Mouse (Mus musculus) frontal cortex, postnatal 36 days (tissue): Measurements from ENCODE around the gene P3h3.
A peak's percentile ranks its signal among the peaks of the same experiment; 100 is the strongest.
"Not testable (repeated sequence)": the region's sequence is repeated elsewhere in the genome, so short reads cannot be mapped to it uniquely, and the experiment has no call there.

ENCODE experiments used
- DNase-seq, 2 experiments: peaks; one replicate each; pipeline ENCODE4 v3.0.0; 2022; ENCODE audit warnings: low spot score in 2 of 2

The P3h3 gene

DNA sequence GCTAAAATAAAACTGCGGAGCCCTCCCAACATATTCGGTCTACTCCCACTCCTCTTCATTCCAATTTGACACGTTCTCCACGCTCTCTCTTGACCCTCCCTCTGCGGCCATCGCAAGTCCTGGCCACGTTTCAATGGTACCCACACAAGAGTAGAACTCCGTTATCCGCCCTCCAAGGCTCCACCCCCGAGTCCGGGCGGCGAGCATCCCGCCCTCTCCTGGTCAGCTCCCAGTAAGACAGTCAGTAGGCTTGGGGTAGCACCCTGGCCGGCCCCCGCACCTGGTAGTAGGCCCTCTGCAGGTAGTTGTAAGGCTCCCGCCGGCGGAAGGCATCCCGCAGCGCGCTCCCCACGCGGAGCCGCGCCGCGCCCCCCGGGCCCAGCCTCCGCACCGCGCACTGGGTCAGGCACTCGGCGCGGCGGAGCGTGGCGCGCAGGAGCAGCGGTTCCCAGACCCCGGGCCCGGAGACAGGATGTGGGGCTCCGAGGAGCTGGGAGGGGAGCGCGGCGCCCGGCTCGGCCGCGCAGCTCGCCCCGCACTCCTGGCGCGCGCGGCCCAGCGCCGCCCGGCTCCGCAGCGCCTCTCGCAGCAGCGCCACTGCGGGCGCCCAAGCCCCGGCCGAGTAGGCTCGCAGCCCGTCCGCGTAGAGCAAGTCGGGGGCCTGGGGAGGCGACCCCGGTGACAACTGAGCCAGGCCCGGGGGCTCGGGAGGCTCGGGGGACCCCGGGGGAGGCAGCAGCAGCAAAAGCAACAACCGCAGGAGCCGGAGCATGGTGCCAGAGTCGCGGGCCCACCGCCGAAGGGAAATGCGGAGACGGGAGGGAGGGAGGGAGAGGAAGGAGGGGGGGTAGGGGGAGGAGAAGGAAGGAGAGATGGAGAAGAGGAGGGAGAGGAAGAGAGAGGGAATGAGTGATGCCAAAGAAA lies at the start of gene P3h3:
TSS of gene P3h3 (minus strand) at position 837 of the 924 bp plus-strand sequence.
- DNase-seq = peak; percentile 84 to 87

DNA sequence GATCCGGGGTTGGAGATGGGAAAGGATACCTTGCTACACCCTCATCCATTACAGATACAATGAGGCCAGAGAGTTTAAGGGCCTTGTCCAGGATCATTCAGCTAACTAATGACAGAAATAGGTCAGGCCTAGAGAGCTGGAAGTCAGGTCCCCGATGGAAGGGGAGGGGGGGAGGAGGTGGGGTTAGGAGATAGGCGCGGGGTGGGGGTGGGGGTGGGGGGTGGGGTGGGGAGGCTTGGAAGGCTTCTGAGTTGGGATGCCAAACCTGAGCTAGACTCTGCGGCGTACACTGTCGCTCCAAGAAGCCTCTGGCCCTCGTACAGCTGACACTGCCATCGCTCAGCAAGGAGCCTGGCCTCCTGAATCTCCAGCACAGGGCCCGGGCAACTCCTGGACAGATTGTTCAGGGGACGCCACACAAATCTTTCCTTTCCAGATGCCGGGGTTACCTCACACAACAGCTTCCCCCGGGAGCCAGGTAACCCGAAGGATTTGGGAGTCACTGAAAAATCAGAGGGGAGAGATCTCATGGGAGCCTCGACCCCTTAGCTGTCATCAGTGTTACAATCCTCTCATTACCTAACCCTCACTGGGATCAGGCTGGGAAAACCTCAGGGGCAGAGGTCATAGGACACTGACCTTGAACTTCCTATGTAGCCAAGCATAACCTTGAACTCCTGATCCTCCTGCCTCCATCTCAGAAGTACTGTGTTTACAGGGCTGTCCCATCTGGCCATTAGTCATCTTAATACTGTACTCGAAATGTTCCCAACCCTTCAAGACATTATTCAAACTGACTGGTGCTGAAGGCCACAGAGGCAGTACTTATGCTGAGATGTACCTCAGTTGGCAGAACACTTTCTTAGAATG lies 47.7 kb upstream of the P3h3 start:
- no peak for DNase-seq

DNA sequence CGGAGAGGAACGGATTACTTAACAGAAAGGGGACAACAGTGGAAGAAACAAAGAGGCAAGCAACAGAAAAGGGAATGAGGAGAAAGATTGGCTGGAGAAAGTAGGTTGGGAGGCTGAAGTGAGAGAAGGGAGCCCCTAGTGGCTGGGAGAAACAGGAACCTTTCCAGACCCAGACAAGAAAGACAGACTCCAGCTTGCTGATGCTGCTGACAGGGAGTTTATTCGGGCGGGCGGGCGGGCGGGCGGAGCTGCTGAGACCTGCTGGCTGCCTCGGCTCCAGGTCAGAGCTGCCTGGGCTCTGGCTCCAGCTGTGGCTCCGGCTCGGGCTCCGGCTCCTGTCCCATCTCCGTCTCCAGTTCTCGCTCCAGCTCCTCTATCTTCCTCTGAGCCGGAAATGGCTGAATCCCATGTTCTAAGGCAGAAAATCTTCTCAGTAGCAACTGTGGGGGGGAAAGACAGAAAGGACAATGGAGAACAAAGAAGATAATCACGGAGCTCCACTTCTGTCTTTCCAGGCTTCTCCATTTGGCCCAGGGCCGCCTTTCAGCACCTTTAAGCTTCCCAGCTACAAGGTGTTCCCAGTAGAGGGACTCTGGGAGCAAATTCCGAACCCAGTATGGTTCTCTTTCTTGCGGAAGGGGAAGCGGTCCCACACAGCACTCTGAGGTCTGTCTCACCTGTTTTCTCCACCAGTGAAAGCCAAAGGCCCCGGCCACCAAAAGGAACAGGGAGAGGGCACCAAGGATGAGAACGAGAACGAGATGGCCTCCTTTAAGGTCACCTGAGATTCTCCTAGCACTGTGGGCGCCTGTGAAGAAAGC lies 46.8 kb upstream of the P3h3 start:
- peak; percentile 62 to 85 for DNase-seq

DNA sequence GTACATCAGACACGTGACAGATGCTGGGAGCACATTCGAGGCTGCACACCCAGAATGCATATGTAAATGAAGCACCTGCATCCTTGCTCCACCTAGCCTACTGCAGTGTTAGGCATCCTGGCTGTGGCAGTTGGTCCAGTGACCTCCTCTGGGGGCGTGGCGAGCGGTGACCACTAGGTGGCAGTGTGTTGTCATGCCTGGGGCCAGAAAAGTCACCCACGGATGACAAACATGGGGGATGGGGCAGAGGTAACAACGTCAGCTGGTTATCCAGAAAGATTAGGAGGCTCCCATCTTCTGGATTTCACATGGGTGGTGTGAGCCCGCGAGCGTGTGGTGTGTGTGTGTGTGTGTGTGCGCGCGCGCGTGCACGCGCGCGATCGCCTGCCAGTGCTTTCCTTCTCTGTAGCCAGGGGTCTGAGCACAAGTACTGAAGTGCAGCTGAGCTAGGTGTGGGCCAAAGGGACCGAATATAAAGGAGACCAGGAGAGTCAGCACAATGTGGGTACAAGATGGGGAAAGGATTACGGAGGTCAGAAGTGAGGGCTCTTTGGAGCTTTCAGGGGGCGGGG lies 46.1 kb upstream of the P3h3 start:
- peak; percentile 91 to 92 for DNase-seq

DNA sequence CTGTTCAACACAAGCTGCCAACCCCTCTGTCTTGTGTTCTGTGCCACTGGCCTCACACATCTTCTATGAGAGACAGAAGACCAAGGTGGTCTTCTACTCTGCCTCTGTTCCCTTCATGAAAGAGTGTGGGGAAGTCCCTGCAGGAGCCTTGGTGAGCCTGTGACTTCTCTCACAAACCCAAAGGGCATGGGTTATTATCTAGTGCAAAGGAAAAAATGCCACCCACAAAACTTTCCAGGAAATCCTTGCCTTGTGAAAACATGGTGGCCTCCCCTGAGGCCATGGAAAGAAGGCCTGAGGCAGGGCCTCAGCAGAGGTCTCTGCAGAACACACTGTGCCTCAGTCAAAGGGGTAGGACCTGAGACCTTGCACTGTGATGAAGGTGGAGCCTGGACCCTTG lies 44.3 kb upstream of the P3h3 start:
- DNase-seq = no peak

DNA sequence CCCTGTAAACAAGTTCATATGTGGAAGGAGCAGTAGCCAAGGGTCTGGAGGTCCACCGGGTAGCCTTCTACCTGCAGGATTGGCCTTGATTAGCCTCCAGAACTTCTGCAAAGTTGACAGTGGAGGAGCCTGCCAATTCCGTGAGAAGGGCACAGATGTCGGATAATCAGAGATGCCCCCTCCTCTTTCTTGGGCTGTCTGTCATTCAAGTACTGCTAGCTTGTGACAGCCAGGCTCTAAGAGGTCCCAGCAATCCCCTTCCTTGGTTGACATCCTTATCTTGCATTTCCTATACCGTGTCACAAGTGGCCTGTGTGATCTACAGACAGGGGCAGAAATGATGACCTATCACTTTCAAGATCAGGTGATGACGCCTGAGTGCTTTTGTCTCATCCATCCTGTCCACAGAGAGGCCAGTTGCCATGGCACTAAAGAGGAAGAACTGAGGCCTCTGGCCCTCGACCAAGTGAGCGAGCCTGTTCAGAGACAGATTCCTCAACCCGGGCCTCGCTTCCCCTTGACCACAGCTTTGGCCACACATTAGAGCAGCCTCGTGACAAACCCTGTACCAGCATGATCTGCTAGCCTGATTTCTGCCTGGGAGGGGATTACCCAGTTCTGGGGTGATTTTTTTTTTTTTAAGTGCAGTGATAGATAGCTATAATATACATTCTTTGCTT lies 43.4 kb upstream of the P3h3 start:
- no peak for DNase-seq

DNA sequence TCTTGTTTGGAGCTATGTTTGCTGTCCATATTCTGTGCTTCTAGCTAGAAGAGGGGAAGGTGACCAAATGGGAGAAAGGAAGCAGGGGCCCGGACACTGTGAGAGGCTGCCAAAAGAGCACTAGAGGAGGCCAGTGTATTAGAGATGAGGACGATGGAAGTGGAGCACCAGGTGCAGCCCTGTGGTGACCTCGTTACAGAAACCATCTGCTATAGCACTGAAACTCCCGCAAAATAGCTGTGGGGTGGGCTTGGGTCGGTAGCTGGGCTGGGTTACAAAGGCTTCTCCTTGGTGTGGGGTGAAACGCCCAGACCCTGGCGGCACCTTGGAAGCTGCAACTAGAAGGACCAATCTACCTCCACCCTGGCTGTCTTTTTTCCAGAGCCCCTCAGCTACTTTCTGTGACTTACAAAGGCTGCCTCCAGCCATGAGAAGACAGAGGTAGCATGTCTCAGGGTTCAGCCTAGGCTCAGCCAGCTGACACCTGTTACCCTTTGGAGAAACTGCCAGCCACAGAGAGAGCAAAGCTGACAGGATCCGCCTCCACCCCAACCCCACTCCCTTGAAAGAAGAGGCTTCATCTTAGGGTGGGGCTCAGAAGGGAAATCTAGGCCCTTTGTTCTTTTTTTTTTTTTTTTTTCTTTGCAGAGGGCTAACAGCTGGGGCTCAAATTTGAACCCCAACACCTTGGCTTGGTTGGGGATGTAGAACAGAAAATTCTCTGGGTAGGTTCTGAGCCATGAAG lies 42.7 kb upstream of the P3h3 start:
- no peak for DNase-seq

DNA sequence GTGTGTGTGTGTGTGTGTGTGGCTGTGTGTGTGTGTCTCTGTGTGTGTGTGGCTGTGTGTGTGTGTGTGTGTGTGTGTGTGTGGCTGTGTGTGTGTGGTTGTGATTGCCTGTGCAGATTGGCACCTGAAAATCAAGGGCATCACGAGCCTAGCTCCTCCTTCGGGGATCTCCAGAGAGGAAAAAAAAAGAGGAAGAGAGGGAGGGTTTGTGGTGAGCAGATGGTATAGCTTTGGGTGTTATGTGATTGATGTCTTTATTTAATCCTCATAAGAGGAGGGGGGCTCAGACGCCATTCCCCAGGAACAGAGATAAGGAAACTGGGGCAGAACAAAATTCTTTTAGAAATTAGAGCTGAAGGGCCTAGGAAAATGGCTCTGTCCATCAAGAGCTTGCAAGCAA lies 40.8 kb upstream of the P3h3 start:
- DNase-seq = no peak

DNA sequence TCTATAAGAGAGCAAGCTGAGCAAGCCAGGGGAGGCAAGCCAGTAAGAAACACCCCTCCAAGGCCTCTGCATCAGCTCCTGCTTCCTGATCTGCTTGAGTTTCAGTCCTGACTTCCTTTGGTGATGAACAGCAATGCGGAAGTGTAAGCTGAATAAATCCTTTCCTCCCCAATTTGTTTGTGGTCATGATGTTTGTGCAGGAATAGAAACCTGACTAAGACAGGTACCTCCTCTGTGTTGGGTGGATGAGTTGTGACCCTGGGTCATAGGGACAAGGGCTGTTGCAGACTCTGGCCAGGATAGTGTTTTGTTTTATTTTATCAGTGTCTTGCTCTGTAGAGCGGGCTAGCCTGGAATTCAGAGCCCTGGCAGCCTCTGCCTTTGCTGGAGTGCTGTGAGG lies 36.6 kb upstream of the P3h3 start:
- not testable (repeated sequence) for DNase-seq

DNA sequence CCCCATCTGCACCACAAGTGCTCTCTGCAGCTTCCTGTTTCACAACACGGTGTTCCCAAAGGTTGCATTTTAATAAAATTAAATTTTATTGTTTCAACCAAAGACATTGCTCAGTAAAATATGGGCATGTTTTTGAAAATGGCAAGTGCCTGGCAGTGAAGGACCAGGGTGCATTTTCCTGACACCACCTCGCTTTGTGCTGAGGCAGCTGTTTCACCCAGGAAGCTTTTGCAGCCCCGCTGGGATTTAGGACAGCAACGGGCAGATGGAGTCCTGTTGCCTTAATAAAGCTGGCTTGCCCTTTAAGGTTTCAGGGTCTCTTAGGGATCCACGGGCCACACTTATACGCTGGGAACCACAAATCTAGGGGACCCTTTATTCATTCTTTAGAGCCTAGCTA lies 33.4 kb upstream of the P3h3 start:
- DNase-seq = no peak

DNA sequence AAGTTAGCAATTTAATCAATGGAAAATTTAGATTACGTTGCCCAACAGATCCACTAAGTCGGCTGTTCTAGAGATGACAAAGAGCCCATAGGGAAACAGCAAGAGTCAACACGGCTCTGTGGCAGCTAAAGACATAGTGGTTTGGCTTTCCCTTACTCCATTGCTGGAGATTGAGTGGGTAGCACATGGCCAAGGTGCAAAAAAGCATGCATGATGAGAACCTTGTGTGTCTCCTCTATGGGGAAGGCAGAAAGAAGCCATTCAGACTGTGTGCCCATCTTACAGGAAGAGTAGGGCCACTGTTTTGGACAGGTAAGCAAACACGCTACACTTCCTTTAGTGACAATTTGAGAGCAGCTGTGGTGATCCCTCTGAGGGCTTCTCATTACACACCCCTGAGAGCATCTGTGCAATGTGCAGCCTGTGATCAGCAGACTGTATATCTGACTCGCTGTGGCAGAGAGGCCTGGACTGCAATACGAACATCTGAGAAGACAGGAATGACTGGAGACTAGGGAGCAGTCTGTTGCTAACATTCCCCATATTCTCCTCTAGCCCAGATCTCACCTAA lies 31.1 kb upstream of the P3h3 start:
- no peak for DNase-seq

DNA sequence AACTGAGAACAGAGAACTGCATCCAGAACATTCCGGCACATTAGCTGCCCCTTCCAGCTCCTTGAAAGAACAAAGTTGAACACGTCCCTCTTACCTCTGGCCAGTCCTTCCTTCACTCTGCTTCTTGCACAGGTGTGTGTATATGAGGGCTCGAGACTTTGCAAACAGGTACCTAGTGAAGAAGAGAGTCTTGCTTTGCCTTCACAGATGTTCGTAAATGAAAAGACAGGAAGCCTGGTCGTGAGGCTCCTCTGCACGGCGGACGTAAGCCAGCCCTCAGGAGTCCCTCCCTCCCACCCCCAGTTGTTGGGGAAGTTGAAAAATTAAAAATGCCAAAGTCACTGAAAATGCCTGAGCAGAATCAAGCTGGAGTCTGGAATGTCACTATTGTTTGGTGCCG lies 30.4 kb upstream of the P3h3 start, which contains the start of gene Cd4:
TSS of gene Cd4 (minus strand) at position 236 of the 400 bp plus-strand sequence.
- DNase-seq = no peak

DNA sequence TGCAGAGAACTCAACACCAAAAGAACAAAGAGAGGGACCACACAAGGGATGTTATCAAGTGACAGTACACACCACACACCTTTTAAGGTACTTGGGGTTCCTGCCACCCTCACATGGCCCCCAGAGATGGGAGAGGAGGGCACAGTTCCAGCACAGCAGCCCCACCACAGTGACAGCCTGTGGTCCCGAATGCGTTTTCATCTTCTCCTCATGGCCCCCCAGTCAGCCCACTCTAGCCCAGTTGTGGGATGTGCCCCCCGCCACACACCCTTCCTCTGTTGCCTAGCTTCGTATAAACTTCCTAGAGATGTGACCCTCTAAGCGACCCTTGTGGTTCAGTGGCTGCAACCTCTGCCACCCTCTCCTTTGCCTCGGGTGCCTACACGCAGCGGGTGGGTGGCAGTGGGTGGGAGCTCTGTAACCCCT lies 28.4 kb upstream of the P3h3 start:
- DNase-seq = no peak

DNA sequence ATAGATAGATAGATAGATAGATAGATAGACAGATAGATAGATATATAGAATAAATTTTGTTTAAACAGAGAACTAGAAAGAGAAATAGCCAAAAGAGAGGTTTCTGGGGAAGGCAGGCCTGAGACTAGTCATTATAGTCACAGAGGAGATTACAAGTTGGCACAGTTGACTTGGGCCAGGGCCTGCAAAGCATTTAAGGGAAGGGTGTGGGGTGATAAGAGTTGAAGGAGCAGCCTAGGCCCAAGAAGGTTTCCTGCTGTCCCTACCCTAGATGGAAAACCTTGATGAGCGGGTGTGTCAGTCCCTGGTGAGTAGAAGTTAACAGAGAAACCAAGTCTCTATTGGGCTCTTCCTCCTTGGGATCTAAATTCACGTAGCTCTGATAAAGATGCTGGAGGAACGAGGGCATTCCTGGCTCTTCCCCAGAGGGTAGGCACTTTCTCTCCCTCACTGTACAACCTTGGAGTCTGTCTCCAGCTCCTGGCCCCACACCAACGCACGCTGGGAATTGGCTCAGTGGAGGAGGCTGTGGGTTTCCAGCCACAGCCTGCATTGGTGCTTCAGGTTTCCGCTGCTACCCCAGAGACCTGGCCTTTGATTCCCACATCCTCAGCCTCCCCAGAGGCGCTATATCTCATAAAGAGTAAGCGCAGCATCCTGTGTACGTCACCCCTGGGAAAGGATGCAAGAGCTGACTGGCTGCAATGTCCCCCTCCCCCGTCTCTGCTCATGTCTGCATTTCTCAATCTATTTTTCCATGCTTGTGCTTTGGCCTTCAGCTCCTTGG lies 27.4 kb upstream of the P3h3 start:
- no peak for DNase-seq

DNA sequence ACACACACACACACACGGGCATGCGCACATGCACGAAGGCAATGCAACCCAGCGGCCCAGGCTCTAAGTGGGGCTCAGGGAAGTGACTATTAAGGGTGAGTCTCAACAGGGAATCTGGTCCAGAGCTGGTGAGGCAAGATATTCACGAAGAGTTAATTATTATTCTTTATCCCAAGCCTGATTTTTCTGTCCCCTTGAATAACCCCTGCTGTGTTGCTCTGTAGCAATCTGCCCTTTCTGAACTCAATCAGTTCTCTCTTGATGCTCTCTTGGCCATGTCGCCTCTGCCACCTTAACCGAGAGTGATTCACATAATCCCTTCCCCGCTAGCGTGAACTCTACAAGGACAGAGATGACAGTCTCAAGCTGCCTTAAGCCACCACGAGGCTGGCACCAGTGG lies 25.8 kb upstream of the P3h3 start:
- DNase-seq = no peak

DNA sequence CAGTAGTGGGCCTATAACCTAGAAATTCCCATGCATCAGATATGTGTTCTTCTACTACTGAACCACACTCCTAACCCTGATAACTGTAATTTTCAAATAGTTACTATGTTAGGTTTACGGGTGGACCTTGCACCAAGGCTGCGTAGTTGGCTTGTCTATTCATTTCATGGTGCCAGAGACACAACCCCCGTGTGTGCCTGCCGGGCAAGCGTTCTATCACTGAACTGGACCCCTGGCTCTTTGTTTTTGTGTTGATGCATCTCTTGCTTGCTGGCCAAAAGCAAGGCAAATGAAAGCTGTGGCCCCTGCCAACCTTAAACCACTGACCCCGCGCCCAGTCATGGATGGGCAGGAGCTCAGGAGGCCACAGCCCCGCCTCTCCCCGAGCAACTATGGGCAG lies 24.3 kb upstream of the P3h3 start:
- no peak for DNase-seq

DNA sequence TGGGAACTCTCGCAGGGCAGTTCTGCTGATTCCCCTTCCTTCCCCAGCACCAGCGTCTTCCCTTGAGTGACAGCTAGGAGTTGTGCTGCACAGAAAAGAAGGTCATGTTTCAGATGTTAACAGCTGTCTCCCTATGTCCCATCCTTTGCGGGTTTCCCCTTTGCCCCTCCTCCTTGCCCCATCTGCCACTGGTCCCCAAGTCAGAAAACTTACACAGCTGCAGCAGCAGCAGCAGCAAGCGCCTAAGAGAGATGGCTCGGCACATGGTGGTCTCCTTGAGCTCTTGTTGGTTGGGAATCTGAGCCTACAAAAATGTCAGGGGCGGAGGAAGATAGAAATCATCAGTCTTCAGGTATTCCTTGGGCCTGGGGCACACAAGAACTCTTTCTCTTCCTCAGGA lies 21.8 kb upstream of the P3h3 start:
- no peak for DNase-seq

DNA sequence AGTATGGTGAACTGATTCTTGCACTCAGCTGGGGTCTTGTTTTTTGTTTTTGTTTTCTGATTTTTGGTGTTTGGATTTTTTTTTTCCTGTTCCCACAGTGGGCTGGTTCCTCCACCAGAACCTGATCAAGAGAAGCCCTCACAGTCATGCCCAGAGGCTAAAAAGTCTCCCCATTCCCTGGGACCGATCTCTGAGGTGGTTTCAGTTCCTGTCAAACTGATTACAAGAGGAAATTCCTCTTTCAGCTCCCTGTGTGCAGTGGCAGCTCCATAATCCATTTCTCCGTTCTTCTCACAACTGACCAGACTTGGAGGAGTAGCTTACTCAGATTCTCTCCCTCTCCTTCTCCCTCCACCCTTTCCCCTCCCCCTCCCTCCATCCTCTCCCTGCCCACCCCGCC lies 16.8 kb upstream of the P3h3 start:
- DNase-seq = no peak

DNA sequence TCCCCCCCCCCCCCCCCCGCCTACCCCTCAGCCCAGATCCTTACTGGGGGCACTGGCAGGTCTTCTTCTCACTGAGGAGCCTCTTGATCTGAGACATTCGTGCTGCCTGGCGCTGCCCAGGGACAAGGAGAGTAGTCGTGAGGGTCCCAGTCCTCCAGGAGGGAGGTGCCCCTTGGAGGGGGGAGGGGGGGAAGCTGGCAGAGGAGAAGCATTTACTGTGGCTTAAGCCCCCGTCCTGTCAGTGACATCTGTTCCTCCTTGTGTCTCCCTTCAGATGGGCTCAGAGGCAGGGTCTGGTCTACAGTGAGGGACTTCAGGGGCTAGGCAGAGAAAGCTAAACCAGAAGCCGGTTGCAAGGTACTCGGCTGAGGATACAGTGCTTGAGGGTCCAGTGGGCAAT lies 9.0 kb upstream of the P3h3 start:
- no peak for DNase-seq
